Mouse (Mus musculus) liver, adult (tissue): ENCODE measurements around the gene Nova2.

Experiments used
- GATA4 ChIP-seq: IDR thresholded peaks from 2 replicates; pipeline ENCODE4 v1.6.1; 2014; ENCODE audit warnings: mild to moderate bottlenecking, low read length; ENCODE audit not compliant: insufficient replicate concordance

Gene Nova2

GRCm38 (mm10) chr7:18950523-18951315 is 25.0 kb downstream of the Nova2 start:
- no peak for TF ChIP-seq GATA4

DNA sequence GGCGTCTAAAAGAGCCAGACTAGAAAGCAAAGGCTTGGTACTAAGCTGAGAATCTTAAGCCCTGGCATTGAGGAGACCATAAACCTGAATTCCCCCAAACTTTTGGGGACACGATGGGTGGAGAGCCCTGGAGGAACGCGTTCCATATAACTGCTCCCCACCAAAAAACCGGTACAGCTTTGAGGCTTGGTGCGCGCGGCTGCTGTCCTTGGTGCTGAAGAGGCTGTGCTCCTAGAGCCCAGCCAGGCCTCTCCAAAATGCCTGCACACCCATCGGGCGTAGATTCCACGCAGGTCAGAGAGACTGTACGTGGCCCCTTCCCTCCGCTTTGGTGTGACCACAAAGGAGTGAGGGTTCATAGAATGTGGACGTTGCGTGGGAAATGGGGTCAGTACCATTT is 25.7 kb downstream of the Nova2 start:
- no peak for TF ChIP-seq GATA4

GRCm38 (mm10) chr7:18957569-18958383 is 32.1 kb downstream of the Nova2 start:
- no peak for TF ChIP-seq GATA4

DNA sequence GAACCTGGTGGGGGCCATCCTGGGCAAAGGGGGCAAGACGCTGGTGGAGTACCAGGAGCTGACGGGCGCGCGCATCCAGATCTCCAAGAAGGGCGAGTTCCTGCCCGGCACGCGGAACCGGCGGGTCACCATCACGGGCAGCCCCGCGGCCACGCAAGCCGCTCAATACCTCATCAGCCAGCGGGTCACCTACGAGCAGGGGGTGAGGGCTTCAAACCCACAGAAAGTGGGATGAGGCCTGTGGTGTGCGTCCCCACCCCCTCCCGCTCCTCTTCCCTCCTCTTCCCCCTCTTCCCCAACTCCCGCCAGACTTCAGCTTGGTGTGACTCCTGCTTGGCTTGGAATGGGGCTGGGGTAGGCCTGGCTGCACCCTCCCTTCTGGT is 32.7 kb downstream of the Nova2 start:
- TF ChIP-seq GATA4: no peak

DNA sequence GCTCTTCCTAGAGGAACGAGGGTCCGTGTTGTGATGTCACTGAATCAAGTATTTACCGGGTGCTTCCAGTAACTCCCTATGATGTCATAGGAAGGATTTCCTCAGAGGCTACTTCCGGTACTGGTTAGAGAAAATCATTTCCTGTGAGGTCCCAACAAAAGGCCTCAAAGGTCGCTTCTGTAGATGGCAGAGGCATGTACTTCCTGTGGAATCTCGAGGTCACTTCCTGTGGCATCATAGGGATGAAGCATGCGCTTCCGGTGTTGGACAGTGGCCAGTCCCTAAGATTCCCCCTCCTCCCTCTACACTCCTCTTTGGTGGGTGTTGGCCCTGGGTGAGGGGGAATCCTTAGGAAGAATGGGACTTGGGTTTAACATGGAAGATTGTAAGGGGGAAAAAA is 33.8 kb downstream of the Nova2 start:
- TF ChIP-seq GATA4: peak; percentile 73; the same call in 1 of the 2 replicates

GRCm38 (mm10) chr7:18962171-18962792 is 36.6 kb downstream of the Nova2 start:
- no peak for TF ChIP-seq GATA4

DNA sequence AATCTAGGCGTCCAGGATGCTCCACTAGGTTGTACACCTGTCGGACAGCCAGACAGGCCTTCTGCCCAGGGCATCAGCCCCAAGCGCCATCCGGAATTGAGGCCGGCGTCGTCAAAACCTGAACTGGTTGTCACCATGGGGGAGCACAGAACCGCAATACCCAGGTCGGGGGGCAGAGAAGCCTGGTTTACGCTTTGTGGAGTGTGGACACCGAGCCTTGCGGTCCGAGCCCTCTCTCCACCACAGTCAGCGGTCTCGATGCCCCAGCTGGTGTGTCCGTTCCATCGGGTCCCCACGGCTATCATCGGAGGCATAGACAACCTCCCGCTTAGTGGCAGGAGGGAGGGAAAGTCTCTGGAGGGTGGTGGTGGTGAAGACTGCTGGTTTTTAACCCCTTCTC is 37.1 kb downstream of the Nova2 start:
- no peak for TF ChIP-seq GATA4

GRCm38 (mm10) chr7:18963294-18963843 is 37.7 kb downstream of the Nova2 start:
- no peak for TF ChIP-seq GATA4

GRCm38 (mm10) chr7:18965312-18965711 is 39.6 kb downstream of the Nova2 start:
- TF ChIP-seq GATA4: no peak

- no peak for TF ChIP-seq GATA4
Observed at GRCm38 (mm10) chr7:18967603-18968002, 41.9 kb downstream of the Nova2 start.

- TF ChIP-seq GATA4: no peak
Observed at GRCm38 (mm10) chr7:18970956-18971355, 45.3 kb downstream of the Nova2 start.

DNA sequence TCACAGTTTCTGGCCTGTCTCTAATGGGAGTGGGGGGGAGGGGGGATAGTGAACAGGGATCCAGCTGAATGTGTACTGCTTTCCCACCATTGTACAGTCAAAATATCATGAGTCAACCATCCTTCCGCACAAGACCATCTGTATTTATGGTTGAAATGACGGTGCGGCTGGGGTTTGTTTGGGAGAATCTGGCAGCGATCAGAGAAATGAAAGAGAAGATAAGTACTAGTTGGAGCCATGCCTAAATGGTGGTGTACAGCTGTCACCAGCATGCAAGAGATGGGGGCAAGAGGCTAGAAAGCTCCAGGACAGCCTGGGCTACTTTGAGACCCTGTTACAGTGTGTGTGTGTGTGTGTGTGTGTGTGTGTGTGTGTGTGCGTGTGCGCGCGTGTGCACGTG is 52.7 kb downstream of the Nova2 start:
- TF ChIP-seq GATA4: no peak

DNA sequence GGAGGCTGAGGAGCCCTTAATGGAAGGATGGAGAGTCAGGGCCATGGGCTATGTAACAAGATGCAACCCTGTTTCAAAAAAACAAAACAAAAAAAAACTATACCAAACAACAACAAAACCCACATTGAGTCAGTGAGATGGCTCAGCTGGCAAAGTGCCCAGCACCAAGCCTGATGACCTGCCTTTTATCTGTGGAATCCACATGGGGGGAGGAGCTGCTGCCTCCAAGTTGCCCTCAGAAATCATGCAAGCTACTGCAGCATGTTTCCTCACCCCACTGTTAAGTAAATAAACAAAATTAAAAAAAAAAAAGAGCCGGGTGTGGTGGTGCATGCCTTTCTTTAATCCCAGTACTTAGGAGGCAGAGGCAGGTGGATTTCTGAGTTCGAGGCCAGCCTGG is 60.8 kb downstream of the Nova2 start:
- TF ChIP-seq GATA4: no peak

DNA sequence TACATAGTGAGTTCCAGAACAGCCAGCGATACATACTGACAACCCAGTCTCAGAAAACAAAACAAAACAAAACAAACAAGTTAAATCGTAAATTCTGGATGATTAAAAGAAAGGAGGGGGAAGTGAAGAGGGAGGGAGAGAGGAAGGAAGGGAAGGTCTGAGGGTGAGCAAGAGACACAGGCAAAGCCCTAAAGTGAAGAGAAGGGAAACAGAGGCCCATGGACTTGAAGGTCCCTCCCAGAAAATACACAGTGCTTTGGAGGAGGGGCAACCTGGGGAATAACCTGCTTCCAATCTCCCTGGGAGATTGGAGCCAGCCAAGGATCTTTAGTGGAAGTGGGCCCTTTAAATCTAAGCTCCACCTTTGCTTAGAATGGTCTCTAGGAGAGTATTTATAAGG is 61.4 kb downstream of the Nova2 start, which contains the start of gene Nanos2:
Nanos2 (plus strand) TSS at position 301 of the 400 bp plus-strand sequence.
- no peak for TF ChIP-seq GATA4

- no peak for TF ChIP-seq GATA4
Observed at GRCm38 (mm10) chr7:18987747-18988146, 62.1 kb downstream of the Nova2 start.
